Mouse (Mus musculus) embryonic fibroblast, embryonic 13.5 days (primary cell): ENCODE measurements around the gene Mmab.

Experiments
- CTCF ChIP-seq: IDR thresholded peaks from 2 replicates; pipeline ENCODE4 v1.5.1; 2011; ENCODE audit warnings: mild to moderate bottlenecking, control low read depth, low read length, moderate library complexity, borderline replicate concordance; ENCODE audit not compliant: insufficient read depth
- POLR2A ChIP-seq: IDR thresholded peaks from 2 replicates; pipeline ENCODE4 v1.6.1; 2011; ENCODE audit warnings: low read depth, mild to moderate bottlenecking, control low read depth, low read length, moderate library complexity

DNA sequence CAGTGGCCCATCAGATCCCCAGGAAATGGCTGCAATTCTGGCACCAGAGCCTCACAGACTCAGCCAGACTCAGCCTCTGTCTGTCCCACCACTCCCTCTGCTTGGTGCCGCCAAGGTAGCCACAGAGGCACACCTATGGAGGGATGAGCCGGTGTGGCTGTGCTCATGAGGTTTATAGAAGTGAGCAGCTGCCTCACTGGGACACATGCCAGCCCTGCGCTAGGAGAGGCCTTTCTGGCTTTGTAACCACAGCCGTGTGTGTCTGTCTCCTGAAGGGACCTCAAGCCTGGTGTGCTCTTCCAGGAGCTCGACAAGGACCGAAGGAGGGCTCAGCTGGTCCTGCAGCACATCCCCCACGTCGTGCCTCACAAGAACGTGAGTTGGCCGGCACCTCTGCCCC is 36.6 kb downstream of the Mmab start:
- TF ChIP-seq CTCF (no peak), POLR2A (no peak)
